Mouse (Mus musculus): ENCODE measurements around the gene Olfr356.

Gene Olfr356

DNA sequence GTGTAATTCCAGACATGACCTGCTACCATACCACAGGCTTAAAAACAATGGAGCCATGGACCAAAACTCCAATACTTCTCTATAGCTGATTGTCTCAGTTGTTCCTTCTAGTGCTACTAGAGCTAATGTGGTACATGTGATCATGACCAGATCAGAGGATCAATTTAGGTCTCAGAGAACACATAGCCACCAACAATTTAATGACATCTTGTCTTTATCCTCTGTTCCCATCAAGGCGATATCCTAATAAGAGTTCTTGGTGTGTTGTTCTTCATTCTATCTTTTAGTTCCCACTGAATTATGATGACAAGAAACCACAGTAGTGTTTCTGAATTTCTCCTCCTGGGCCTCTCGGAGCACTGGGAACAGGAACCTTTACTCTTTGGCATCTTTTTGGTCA lies at the start of gene Olfr356:
Gene Olfr356 (plus strand): TSS at position 301 of the 400 bp plus-strand sequence.
- no peak for DNase-seq (ENCODE audit: low read depth in 2 of 2, low spot score in 2 of 2)

DNA sequence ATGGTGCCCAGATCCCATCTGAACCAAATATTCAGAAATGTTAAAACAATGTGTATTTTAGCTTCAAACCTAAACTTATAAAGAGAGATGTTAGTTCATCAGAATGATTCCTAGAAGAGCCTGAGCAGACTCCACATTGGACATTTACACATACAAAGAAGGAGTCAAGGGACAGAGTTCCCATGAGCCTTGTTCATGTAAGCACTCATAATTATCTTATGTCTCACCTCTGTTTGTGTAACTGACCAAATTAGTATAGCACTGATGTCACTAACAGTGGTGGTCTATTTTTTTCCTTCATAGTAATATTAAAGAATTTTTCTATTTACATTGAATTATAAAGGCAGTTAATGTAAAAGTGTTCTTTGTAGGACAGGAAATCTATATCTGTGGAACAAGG lies 44.1 kb upstream of the Olfr356 start, which contains the start of gene Olfr353:
Gene Olfr353 (minus strand): TSS at position 101 of the 400 bp plus-strand sequence.
- no peak for DNase-seq (ENCODE audit: low read depth in 2 of 2, low spot score in 2 of 2)

DNA sequence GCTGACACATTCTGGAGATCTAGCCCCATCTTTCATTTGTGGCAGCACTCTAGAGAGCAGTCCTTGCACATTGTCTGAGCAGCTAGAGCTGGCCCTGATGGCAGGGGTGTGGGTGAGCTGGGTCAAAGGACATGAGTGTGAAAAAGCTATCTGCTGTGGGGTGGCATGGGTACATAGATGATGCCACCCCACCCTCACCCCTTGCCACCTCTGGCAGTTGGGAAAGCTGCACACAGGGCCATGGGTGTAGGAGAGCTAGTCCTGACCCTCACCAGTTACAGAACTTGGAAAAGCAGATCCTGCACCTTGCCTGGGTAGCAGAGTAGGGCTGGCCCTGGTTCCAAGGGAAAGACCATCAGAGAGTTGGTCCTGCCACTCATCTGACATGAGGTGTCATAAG lies 39.8 kb upstream of the Olfr356 start:
- DNase-seq (ENCODE audit: low read depth in 2 of 2, low spot score in 2 of 2), result no peak

DNA sequence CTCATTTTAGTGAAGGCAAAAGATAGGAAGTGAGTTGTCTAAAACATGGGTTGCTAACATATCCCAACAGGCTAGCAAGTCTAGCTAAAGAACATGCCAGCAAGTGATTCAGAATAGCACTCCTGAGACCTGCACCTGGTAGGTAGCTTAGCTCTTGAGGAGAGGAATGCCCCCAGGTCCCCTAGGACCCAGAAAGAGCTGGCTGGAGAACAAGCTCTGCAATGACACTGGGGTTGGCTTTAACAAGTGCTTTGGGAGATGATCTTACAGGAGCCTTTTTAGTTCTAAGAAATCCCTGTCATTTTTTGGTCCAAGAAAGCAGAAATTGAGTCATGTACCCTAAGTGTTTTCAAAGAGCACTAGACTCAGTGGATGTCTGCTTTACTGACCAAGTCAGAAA lies 31.5 kb upstream of the Olfr356 start, which contains the start of gene Olfr354:
Gene Olfr354 (plus strand): TSS at position 301 of the 400 bp plus-strand sequence.
- no peak for DNase-seq (ENCODE audit: low read depth in 2 of 2, low spot score in 2 of 2)

DNA sequence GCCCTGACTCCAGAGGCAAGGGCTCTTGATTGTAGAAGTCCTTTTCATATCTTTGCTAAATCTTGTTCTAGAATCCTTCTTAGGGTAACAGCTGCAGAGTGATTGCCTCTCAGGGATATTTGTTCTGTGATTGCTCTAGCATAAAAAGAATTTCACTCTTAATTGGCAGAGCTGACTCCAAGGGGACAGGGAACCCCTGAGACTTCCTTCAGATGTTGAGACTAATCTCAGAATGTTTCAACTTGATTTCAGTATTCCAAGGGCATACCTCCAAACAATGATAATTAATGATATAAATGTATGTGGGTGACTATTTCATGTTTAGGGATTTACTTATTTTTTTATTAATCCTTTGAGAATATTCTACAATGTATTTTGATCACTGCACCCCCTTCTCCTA lies 8.1 kb upstream of the Olfr356 start, which contains the start of gene Olfr355:
Gene Olfr355 (minus strand): TSS at position 101 of the 400 bp plus-strand sequence.
- no peak for DNase-seq (ENCODE audit: low read depth in 2 of 2, low spot score in 2 of 2)
